Mouse (Mus musculus) neutrophil, adult 59 days (primary cell): Measurements from ENCODE around the gene Scnn1g. TPM values are rescaled to one million over a fixed set of nuclear protein-coding genes. Genes with fewer than 3 reads are reported as not detected.

ENCODE experiments used
- total RNA-seq, 2 experiments: library from RNA; stranded (reverse); gene quantifications; 1 replicate in 1 of 2; 2 replicates in 1 of 2; pipeline ENCODE4 v1.2.4; 2023

Gene Scnn1g
- total RNA-seq, result not detected

GRCm38 (mm10) chr7:121734171-121734831, at the start of gene Scnn1g:
Scnn1g (plus strand) TSS chr7:121734479.

GRCm38 (mm10) chr7:121707073-121707667, 27.1 kb upstream of the Scnn1g start, which contains the start of gene Usp31:
Usp31 (minus strand) TSS chr7:121707253.

Other genes starting within 250 kb of the Scnn1g start
- gene Usp31, start 27.2 kb upstream of the Scnn1g start, total RNA-seq, result 1 to 10 TPM; 3.3 to 4.9 TPM
- gene Scnn1b, start 130.6 kb downstream of the Scnn1g start, total RNA-seq, result not detected
- gene Cog7, start 247.2 kb downstream of the Scnn1g start, total RNA-seq, result 10 to 100 TPM in 1 of 2 experiments, 1 to 10 TPM in 1; 9.9 to 10.4 TPM